Mouse (Mus musculus): ENCODE measurements around the gene Rnf217. TPM values are rescaled to one million over a fixed set of nuclear protein-coding genes. Genes with fewer than 3 reads are reported as not detected.

The Rnf217 gene
- total and polyA plus RNA-seq, 3 experiments, result not detected

DNA sequence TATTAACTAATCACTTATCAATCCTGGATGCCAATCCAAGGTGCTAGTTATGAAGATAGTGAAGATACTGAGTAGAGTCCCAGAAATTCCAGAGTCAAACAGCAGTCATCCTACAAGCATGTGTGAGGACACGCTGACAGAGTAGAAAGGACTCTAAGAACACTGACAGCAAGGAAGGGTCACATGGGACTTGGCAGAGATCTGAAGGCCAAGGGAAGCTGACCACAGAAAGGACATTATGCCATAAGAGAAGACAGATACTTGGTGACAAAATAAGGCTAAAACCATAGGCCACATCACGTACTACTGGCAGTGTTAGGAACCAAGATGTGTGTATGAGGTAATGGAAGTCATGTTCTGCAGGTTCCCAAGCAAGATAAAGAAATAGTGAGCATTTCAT is 11.1 kb downstream of the Rnf217 start:
- Histone ChIP-seq H3K4me1 (ENCODE audit: control insufficient read depth in 1 of 2, insufficient read depth in 2 of 2) (peaks cover 0 to 3% of the 10 kb centered on the region in 2 experiments; a peak in 1 of 4 replicates), H3K9me3 (replicated peaks; ENCODE audit: low read length) (no peaks in the 10 kb centered on the region), H3K27me3 (replicated peaks) (no peaks in the 10 kb centered on the region), H3K4me2 (ENCODE audit: insufficient read depth, low read depth, poor library complexity, severe bottlenecking) (no peak overlapping the region), H3K36me3 (replicated peaks in 1 of 2; ENCODE audit: control insufficient read depth in 1 of 2, insufficient read depth in 1 of 2, low read length in 1 of 2) (no peaks in the 10 kb centered on the region), H3K27ac (ENCODE audit: insufficient read depth, low read depth) (no peak overlapping the region), H3K79me2 (replicated peaks; ENCODE audit: control insufficient read depth, extremely low read depth, insufficient read depth, poor library complexity, severe bottlenecking) (no peaks in the 10 kb centered on the region), H3K9ac (ENCODE audit: insufficient read depth, low read depth) (no peak overlapping the region), H3K4me3 (replicated peaks in 1 of 3; ENCODE audit: low read depth in 2 of 3, low read length in 2 of 3, poor library complexity in 1 of 3) (no peak overlapping the region)
- in situ Hi-C loops (cut with MboI; ENCODE audit: low pct_ligation_motif_present, low pct_unique_long_range_greater_than_20kb, low sequenced_read_pairs), result no loop called here
- DNase-seq (ENCODE audit: extremely low read depth), result no peak
- TF ChIP-seq KAT2A (IDR thresholded peaks at IDR 0.05; ENCODE audit: insufficient replicate concordance, low read length) (no peak), IRF4 (IDR thresholded peaks at IDR 0.05; ENCODE audit: low read depth, low read length) (no peak), JUND (conservative IDR thresholded peaks at IDR 0.05; ENCODE audit: low read depth, low read length) (no peak), USF1 (IDR thresholded peaks at IDR 0.05; ENCODE audit: low read depth, low read length) (no peak), MAX (IDR thresholded peaks at IDR 0.05; ENCODE audit: low read length) (no peak), RAD21 (IDR thresholded peaks at IDR 0.05; ENCODE audit: low read depth, low read length) (no peak), UBTF (IDR thresholded peaks at IDR 0.05; ENCODE audit: low read depth, low read length) (no peak), HCFC1 (IDR thresholded peaks at IDR 0.05; ENCODE audit: low read depth, low read length) (no peak), SIN3A (IDR thresholded peaks at IDR 0.05; ENCODE audit: low read length) (no peak), EP300 (IDR thresholded peaks at IDR 0.05; ENCODE audit: low read length) (no peak), ZMIZ1 (IDR thresholded peaks at IDR 0.05; ENCODE audit: low read depth, low read length) (no peak), MYC (IDR thresholded peaks at IDR 0.05; ENCODE audit: low read depth, low read length) (no peak), SMC3 (IDR thresholded peaks at IDR 0.05; ENCODE audit: low read depth, low read length) (no peak), RCOR1 (conservative IDR thresholded peaks at IDR 0.05; ENCODE audit: low read depth, low read length) (no peak)
- dilution Hi-C loops (cut with MboI; ENCODE audit: extremely low pct_ligation_motif_present, extremely low pct_unique_long_range_greater_than_20kb, low sequenced_read_pairs), result no loop called here

- H3K36me3 ChIP-seq (replicated peaks in 1 of 2; ENCODE audit: control insufficient read depth in 1 of 2, insufficient read depth in 1 of 2, low read length in 1 of 2), result no peaks in the 10 kb centered on the region
- H3K9me3 ChIP-seq (replicated peaks; ENCODE audit: low read length), result no peaks in the 10 kb centered on the region
- no peak overlapping the region for H3K4me3 ChIP-seq (replicated peaks in 1 of 3; ENCODE audit: low read depth in 2 of 3, low read length in 2 of 3, poor library complexity in 1 of 3)
- no peaks in the 10 kb centered on the region for H3K27me3 ChIP-seq (replicated peaks)
- TF ChIP-seq IRF4 (IDR thresholded peaks at IDR 0.05; ENCODE audit: low read depth, low read length), result no peak
- no peak for TF ChIP-seq TBP (conservative IDR thresholded peaks at IDR 0.05; ENCODE audit: low read depth, low read length)
- no peak for TF ChIP-seq MAX (IDR thresholded peaks at IDR 0.05; ENCODE audit: low read length)
- no peak for TF ChIP-seq KAT2A (IDR thresholded peaks at IDR 0.05; ENCODE audit: insufficient replicate concordance, low read length)
- TF ChIP-seq JUND (conservative IDR thresholded peaks at IDR 0.05; ENCODE audit: low read depth, low read length), result no peak
- TF ChIP-seq MYC (IDR thresholded peaks at IDR 0.05; ENCODE audit: low read depth, low read length), result no peak
- TF ChIP-seq CHD1 (IDR thresholded peaks at IDR 0.05; ENCODE audit: low read depth, low read length), result no peak
- TF ChIP-seq ZKSCAN1 (IDR thresholded peaks at IDR 0.05; ENCODE audit: borderline replicate concordance, low read depth, low read length), result no peak
- TF ChIP-seq SIN3A (IDR thresholded peaks at IDR 0.05; ENCODE audit: low read length), result no peak
- no peak for TF ChIP-seq ETS1 (conservative IDR thresholded peaks at IDR 0.05; ENCODE audit: low read depth, low read length)
- TF ChIP-seq RAD21 (IDR thresholded peaks at IDR 0.05; ENCODE audit: low read depth, low read length), result no peak
- no peak for TF ChIP-seq USF2 (conservative IDR thresholded peaks at IDR 0.05; ENCODE audit: low read depth, low read length)
- no peak for TF ChIP-seq MAFK (IDR thresholded peaks at IDR 0.05; ENCODE audit: insufficient replicate concordance, low read length)
- no peak for TF ChIP-seq ZC3H11A (IDR thresholded peaks at IDR 0.05; ENCODE audit: low read depth, low read length)
- TF ChIP-seq BHLHE40 (IDR thresholded peaks at IDR 0.05; ENCODE audit: low read depth, low read length), result no peak
- TF ChIP-seq UBTF (IDR thresholded peaks at IDR 0.05; ENCODE audit: low read depth, low read length), result no peak
- no peak for TF ChIP-seq RCOR1 (conservative IDR thresholded peaks at IDR 0.05; ENCODE audit: low read depth, low read length)
- no peak for TF ChIP-seq MXI1 (IDR thresholded peaks at IDR 0.05; ENCODE audit: low read depth, low read length)
- dilution Hi-C loops (cut with MboI; ENCODE audit: extremely low pct_ligation_motif_present, extremely low pct_unique_long_range_greater_than_20kb, low sequenced_read_pairs), result no loop called here
- H3K9ac ChIP-seq (ENCODE audit: insufficient read depth, low read depth), result no peak overlapping the region
- no peak overlapping the region for H3K4me2 ChIP-seq (ENCODE audit: insufficient read depth, low read depth, poor library complexity, severe bottlenecking)
- in situ Hi-C loops (cut with MboI; ENCODE audit: low pct_ligation_motif_present, low pct_unique_long_range_greater_than_20kb, low sequenced_read_pairs), result no loop called here
- DNase-seq (ENCODE audit: extremely low read depth), result no peak
- no peaks in the 10 kb centered on the region for H3K79me2 ChIP-seq (replicated peaks; ENCODE audit: control insufficient read depth, extremely low read depth, insufficient read depth, poor library complexity, severe bottlenecking)
- H3K4me1 ChIP-seq (ENCODE audit: control insufficient read depth in 1 of 2, insufficient read depth in 2 of 2), result peaks cover 0 to 3% of the 10 kb centered on the region in 2 experiments; a peak in 1 of 4 replicates
- no peak overlapping the region for H3K27ac ChIP-seq (ENCODE audit: insufficient read depth, low read depth)
Observed at GRCm38 (mm10) chr10:31596804-31597203, 12.2 kb downstream of the Rnf217 start.
